Mouse (Mus musculus): ENCODE measurements around the gene Crim1.

- TF ChIP-seq CTCF (IDR thresholded peaks at IDR 0.05; ENCODE audit: borderline replicate concordance, control insufficient read depth, extremely low read depth, insufficient read depth, low read length, poor library complexity) (no peak), POLR2A (IDR thresholded peaks at IDR 0.05; ENCODE audit: control insufficient read depth, extremely low read depth, insufficient read depth, low read length, poor library complexity) (no peak)
Measured at GRCm38 (mm10) chr17:78248197-78248596, 48.1 kb downstream of the Crim1 start.
